Mouse (Mus musculus) cerebellum, postnatal 4 days (tissue): Measurements from ENCODE around the gene Mblac1.
A peak's percentile ranks its signal among the peaks of the same experiment; 100 is the strongest.

ENCODE experiments used
- DNase-seq, 2 experiments: peaks; one replicate each; pipeline ENCODE4 v3.0.0; 2022; ENCODE audit warnings: low spot score in 2 of 2, mixed read lengths in 1 of 2

The Mblac1 gene

GRCm38 (mm10) chr5:138193771-138194727, at the start of gene Mblac1:
Gene Mblac1, plus strand, starts transcription at chr5:138194314.
- peak; percentile 46 to 73 for DNase-seq

DNA sequence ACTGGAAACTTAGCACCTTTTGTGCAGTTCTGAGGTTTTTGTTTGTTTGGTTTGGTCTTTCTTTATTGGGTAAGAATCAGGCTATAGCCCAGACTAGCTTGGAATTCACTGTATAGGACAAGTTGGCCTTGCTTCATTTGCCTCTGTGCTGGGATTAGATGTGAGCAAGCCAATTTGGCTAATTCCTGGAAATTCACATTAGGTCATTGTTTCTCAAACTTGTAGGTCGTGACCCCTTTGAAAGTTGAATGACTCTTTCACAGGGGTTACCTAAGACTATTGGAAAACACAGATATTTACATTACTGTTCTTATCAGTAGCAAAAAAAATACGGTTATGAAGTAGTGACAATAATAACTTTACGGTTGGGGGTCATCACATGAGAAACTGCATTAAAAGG, 39.7 kb upstream of the Mblac1 start:
- no peak for DNase-seq

GRCm38 (mm10) chr5:138155443-138155976, 38.6 kb upstream of the Mblac1 start, which contains the start of gene Zfp113:
Gene Zfp113, minus strand, starts transcription at chr5:138155744.
- peak; percentile 57 to 79 for DNase-seq

DNA sequence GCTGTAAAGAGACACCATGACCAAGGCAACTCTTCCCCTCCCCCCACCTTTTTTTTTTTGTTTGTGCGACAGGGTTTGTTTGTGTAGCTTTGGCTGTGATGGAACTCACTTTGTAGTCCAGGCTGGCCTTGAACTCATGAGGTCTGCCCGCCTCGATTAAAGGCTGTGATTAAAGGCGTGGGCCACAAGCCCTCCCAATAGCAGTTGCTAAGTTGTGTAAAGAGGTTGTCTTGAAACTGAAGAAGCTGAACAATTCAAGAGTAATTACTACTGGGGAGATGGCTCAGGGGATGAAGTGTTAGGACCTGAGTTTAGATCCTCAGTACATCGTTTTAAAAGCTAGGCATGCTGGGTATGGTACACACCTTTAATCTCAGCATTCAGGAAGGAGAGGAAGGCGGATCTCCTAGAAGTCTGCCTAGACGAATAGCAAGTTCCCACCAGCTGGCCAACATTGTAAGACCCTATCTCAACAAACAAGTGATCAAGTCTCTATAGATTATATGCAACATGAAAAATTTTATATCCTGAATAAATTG, 33.8 kb upstream of the Mblac1 start:
- no peak for DNase-seq

- peak; percentile 88 to 93 for DNase-seq
Measured at GRCm38 (mm10) chr5:138160842-138161665, 33.1 kb upstream of the Mblac1 start, which contains the start of gene Cops6. Gene Cops6, plus strand, starts transcription at chr5:138161071.

DNA sequence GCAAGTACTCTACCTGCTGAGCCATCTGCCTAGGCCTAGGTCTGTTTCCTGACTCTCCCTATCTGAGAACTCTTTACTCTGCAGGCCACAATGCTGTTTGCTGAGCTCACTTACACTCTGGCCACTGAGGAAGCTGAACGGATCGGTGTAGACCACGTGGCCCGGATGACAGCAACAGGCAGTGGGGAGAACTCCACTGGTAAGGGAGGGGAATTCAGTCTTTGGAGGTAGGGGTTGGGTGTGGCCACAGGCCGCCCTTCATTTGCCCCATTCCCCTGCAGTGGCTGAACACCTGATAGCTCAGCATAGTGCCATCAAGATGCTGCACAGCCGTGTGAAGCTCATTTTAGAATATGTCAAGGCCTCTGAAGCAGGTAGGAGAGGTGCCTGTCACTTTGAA, 31.1 kb upstream of the Mblac1 start:
- no peak for DNase-seq

DNA sequence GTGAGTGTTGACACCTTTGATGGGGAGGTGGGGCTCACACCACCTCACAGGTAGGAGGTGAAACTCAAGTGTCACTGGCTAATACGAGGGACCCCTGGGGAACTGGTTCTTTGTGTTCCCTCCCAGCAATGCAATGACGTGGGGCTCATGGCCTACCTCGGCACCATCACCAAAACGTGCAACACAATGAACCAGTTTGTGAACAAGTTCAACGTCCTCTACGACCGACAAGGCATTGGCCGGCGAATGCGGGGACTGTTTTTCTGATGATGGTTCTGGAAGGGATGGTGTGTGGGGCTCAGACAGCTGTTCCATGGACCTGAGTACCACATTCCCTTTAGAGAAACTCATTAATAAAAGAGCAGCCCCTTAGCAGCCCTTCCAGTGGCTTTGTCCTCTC, 30.5 kb upstream of the Mblac1 start:
- DNase-seq, result no peak

GRCm38 (mm10) chr5:138165594-138165993, 28.5 kb upstream of the Mblac1 start:
- no peak for DNase-seq

GRCm38 (mm10) chr5:138170936-138171561, 23.1 kb upstream of the Mblac1 start:
- DNase-seq, result peak; percentile 96 to 98

GRCm38 (mm10) chr5:138171695-138172491, 22.2 kb upstream of the Mblac1 start, which contains the start of the genes Ap4m1 and Mcm7:
Gene Ap4m1, plus strand, starts transcription at chr5:138172002.
Gene Mcm7, minus strand, starts transcription at chr5:138172422.
- DNase-seq, result peak; percentile 90 to 99

DNA sequence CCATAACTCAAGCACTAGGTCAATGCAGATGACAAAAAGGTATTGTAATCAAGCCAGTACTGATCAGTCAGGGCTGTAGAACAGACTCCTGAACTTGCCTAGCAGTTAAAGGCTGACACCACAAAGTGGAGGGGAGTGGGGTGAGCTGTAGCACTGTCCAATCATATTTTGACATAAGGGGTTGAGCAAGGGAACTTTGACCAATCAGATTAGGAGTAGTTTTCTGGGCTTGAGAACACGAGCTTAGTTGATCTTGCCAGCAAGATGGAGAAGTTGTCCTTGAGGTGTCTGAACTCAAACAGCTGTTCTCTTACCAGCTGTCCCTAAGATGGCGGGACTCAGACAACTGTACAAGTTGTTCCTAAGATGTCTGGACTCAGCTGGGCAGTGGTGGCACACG, 20.9 kb upstream of the Mblac1 start:
- DNase-seq, result no peak

- DNase-seq, result peak; percentile 45 to 78
Measured at GRCm38 (mm10) chr5:138186950-138187638, 7.0 kb upstream of the Mblac1 start, which contains the start of the genes Taf6 and Cnpy4. Gene Taf6, minus strand, starts transcription at chr5:138187451. Gene Cnpy4, plus strand, starts transcription at chr5:138187485.

- peak in 1 of 2 experiments; percentile 54 for DNase-seq
Measured at GRCm38 (mm10) chr5:138187661-138188306, 6.3 kb upstream of the Mblac1 start.

- DNase-seq, result peak in 1 of 2 experiments; percentile 37
Measured at GRCm38 (mm10) chr5:138194755-138195345, 736 bp downstream of the Mblac1 start.

GRCm38 (mm10) chr5:138195463-138195862, 1.3 kb downstream of the Mblac1 start:
- no peak for DNase-seq

DNA sequence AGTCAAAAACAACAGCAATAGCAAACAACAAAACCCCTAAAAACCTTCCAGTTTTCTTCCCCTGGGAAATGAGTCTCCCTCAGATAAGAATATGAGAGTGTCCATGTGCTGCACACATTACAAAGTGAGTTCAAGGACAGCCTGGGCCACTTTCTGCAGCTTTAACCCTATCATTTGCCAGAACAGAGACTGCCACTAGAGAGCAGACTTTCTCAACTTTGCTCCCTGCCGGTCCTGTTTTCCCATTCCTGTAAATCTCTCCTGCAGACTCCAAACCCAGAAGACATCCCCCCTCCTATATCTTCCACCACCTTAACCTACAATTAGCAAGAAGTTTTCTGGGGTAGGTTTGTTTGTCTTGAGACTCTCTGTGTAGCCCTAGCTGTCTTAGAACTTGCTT, 5.5 kb downstream of the Mblac1 start:
- no peak for DNase-seq

DNA sequence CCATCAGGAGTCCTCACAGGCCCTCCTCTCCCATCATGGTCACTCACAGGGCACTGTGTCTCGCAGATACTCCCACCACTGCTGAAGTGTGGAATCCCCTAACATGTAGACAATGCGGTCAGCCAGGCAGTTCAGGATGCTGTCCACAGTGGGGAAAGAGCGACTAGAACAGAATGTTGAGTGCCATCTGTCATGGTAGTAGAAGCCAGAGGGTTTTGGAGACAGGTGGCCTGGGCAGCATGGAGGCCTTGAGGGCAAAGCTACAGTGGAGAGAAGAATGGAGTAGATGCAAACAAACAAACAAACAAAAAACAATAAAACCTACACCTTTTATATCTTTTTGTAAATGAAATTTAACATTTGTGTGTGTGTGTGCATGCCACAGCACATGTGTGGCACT, 8.0 kb downstream of the Mblac1 start:
- no peak for DNase-seq

- no peak for DNase-seq
Measured at GRCm38 (mm10) chr5:138207253-138207652, 13.1 kb downstream of the Mblac1 start.

DNA sequence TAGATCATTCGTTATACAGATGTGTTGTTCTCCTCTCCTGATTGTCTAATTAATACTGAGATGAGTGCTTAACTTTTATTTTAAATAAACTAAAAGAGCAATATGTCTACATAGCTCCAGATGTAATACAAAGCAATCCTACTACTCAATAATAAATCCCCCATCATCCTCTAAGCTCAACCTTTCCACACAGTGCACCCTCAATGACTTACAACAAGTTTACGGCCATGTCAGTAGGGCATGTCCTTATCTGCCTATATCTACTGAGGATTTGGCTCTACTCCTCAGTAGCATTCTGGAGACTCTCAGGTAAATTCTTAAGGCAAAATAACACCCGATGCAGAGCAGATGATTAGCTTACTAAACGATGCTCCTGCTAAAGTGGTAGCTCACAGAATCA, 13.8 kb downstream of the Mblac1 start:
- no peak for DNase-seq
